Mouse (Mus musculus) embryo, embryonic 11 days (tissue): Measurements from ENCODE around the gene Dscam.
A peak's percentile ranks its signal among the peaks of the same experiment; 100 is the strongest.

ENCODE experiments used
- DNase-seq: peaks from one replicate; pipeline ENCODE4 v3.0.0-alpha.2; 2015

Dscam gene

GRCm38 (mm10) chr16:97170513-97171081 is at the start of gene Dscam:
TSS of gene Dscam (minus strand) at chr16:97170752.
- DNase-seq: peak; percentile 74

DNA sequence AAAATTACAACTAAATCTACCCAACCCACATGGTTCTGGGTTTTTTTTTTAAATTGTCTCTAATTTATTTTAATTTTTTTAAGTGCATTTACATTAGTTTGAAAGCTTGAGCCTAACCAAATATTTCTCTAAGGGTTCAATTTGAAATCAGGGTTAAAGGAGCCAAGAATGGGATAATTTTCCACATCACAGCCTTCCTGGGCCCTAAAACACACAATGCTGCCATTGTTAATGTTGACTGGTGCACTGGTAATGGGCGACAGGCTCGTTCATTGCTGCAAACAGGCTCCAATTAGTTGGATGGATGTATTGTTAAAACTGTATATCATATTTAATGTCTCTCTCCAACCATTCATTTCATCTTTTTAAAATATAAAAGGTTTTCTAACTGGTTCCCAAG is 48.8 kb upstream of the Dscam start:
- DNase-seq: no peak

GRCm38 (mm10) chr16:97209997-97210396 is 39.4 kb upstream of the Dscam start:
- no peak for DNase-seq

- DNase-seq: no peak
Measured at GRCm38 (mm10) chr16:97208276-97208675, 37.7 kb upstream of the Dscam start.

- DNase-seq: no peak
Measured at GRCm38 (mm10) chr16:97204090-97204489, 33.5 kb upstream of the Dscam start.

GRCm38 (mm10) chr16:97203554-97203953 is 33.0 kb upstream of the Dscam start:
- no peak for DNase-seq

GRCm38 (mm10) chr16:97194630-97195029 is 24.1 kb upstream of the Dscam start:
- DNase-seq: no peak

DNA sequence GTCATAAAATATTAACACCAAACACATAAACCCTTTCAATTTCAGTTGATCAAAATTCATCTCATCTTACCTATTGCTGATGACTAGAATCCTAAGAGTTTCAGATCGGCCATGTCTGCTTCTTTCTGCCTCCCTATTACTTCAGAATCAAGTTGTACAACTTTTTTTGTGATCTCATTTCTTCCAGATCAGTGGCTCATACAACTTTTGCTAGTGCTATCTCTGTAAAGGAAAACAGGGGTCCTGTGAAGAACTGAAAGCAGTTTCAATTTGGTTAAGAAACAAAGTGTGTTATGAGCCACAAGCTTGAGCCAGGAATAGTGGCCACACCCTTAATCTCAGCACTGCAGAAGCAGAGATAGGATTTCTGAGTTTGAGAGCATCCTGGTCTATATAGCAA is 23.6 kb upstream of the Dscam start:
- DNase-seq: no peak

- no peak for DNase-seq
Measured at GRCm38 (mm10) chr16:97192296-97192695, 21.7 kb upstream of the Dscam start.

DNA sequence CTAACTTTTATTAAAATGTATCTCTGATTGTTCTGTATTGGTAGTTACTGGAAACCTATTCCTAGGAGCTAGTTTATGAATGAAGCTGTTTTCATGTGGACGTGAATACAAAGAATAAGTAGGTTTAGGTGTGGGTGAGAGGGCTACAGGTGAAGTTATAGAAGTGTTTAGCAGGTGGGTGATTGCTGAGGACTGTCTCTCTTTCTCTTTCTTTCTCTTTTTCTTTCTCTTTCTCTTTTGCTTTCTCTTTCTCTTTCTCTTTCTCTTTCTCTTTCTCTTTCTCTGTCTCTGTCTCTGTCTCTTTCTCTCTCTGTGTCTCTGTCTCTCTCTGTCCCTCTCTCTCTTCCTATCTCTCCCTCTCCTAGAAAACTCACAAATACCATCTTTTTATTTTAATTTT is 20.1 kb upstream of the Dscam start:
- DNase-seq: no peak

DNA sequence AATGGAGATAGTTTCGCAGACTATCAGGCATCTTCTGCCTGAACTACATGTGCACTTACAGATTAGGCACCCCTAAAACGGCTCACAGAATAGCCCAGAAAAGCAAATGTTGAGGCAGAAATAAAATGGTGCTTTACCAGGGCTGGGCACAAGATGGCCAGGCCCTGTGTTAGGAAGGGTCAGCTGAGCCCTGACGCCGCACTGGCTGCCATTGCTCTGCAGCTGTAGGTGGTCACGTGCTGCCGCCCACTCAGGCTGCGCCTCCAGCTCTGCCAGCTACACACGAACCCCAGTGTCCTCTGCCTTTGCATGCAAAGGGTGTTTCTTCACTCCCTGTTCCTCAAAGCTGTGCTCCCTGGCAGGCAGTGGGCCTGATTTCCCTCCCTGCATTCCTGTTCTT is 948 bp upstream of the Dscam start:
- DNase-seq: peak; percentile 28

DNA sequence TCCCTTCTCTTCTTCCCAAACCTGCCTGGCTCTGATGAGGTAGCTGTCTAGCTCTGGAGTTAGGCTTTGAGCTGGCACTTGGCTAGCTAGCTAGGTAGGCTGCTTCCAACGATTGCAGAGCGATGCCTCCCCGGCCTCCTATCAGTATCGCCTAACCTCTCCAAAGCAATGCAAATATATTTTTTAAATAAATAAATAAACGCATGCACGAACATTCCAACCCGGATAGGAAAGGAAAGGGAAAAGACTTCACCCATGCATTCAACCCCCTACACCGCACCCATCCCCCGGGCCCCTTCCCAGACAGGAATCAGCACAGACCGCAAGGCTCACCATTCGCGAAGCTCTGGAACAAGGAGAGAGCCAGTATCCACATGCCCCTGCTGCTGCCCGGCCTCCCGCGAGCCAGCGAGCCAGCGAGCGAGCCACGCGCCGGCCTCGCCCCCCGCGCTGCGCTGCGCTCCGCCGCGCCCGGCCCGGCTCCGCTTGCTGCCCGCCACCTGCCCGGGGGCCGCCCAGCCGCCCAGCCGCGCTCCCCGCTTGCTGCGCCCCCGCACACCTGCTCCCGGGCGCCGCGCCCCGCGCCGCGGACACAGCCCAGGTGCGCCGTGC is 545 bp downstream of the Dscam start:
- DNase-seq: peak; percentile 60

DNA sequence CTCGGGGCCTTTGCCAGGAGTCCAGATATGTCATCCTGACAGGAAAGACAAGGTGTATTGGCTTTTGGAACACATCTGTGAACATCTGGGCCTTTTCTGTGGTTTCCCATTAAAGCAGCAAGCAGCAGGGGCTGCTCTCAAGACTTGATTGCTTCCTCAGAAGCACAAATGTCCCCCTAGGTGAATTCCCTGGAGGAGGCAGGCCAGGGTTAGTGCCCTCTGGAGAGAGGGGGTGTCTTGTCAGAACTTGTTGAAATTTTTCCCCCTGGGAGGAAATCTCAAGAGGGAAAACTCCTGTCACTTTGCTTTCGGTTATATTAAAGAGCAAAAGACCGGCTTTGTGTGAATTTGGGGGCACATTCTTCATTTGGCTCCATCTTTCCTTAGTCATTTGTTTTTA is 1.9 kb downstream of the Dscam start:
- no peak for DNase-seq

DNA sequence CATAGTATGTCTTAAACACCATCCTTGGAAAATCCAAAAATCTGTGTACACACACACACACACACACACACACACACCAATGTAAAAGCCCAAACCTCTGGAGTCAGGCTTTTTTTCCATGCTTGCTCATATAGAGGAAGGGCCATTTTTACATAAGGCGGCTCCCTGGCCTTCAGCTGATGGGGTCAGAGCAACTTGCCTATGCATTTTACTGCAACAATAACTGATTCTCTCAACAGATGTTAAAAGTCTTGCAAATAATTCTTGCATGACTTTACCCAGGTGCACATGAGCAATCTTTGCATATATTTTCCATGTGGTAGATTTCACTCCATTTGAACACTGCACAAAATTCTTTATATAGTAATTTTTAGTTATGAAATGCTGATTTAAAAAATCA is 2.5 kb downstream of the Dscam start:
- no peak for DNase-seq

- DNase-seq: no peak
Measured at GRCm38 (mm10) chr16:97166166-97166565, 4.4 kb downstream of the Dscam start.

GRCm38 (mm10) chr16:97165444-97166121 is 5.0 kb downstream of the Dscam start:
- DNase-seq: peak; percentile 81

- DNase-seq: no peak
Measured at GRCm38 (mm10) chr16:97158279-97158678, 12.3 kb downstream of the Dscam start.

DNA sequence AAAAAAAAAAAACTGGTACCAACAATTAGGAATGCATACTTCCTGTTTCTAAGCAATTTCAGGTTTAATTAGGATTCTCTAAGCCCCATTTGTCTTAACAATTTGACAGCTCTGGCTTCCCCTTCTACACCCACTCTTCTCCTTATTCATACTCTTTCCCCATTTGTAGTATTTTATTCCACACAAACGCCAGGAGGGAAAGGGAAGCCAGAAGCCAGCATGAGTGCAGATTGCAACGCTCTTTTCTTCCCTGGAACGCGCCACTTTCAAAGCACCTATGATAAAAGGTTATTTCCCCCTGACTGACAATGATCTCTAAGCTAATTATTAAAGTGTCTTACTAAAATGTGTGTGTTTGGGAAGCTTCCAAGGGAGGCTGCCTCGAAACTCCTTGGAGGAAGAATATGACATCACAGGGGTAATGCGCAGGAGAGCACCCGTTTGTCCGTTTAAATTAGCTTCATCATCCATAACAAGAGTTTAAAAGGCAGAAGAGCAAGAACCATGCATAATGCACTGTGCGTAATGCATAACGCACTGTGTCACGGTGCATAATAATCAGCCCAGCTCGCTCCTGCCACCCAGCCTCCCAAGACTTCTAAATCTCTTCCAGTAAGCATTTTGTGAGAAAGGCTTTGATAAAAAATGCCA is 25.9 kb downstream of the Dscam start:
- DNase-seq: no peak

DNA sequence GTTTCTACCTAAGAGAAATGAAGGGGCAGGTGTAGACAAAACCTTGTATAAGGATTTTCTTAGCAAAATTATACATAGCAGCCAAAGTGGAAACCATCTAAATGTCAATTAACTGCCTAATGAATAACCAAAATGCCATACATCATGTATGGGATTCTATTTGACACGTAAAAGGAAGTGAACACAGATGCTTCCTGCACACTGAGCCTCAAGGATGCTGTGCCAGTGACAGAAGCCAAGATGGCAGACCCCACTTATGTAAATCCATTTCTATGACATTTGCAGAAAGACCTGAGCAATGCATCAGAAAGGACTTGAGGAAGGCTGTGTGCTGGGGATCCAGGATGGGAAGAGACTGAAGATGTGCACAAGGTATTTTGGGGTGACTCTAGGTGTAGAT is 28.6 kb downstream of the Dscam start:
- DNase-seq: no peak

- no peak for DNase-seq
Measured at GRCm38 (mm10) chr16:97135003-97135827, 35.3 kb downstream of the Dscam start.

- no peak for DNase-seq
Measured at GRCm38 (mm10) chr16:97127296-97127695, 43.3 kb downstream of the Dscam start.

DNA sequence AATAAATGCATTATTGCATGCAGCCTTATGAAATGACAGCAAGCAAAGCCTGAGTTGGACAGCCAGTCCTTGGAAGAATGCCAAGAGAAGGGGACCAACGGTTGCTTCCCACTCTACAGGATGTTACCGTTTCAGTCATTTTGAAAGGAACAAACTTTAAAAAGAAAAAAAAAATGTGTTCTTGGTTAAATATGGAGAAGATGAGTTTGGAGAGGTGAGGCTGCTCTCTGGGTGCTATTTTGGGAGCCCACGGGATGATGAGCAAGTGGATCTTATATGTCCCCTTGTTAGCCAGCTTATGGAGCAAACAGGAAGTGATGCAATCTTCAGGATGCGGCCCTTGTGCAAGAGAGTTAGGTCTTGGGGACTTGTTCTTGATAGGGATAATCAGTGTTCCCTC is 60.5 kb downstream of the Dscam start:
- no peak for DNase-seq

GRCm38 (mm10) chr16:97105266-97105665 is 65.3 kb downstream of the Dscam start:
- no peak for DNase-seq
